In the genomic region with DNA sequence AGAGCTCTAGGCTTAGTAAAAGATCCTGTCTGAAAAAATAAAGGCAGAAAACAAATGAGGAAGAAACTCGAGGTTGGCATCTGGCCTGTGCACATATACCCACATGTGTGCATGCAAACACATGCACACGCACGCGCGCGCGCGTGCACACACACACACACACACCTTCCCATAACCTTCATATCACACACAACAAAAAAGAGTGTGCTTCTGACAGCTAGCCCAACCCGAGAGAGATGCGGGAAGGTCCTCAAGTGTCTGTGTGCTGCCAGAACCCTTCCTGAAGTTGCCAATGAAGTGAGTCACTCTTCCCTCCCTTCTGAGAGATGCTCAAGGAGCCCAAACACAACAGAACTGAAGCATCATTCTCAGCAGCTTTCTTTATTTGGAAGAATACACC, we compare ENCODE assay signal across 27 mouse cellular contexts. TPM values are rescaled to one million over a fixed set of nuclear protein-coding genes. Genes with fewer than 3 reads are reported as not detected.
"Had no signal": no experiment of that assay in that cellular context is flagged by ENCODE, and none has a peak within 500 bp of the region (broad histone marks: within the 10 kb centered on the region; RNA-seq: fewer than 3 reads in every experiment).

No protein-coding gene starts in this region.

- H3K9me3 ChIP-seq: hindbrain, embryonic 10.5 days; hindbrain, embryonic 12.5 days; intestine, embryonic 15.5 days; kidney, embryonic 15.5 days; limb, embryonic 13.5 days; limb, embryonic 15.5 days; liver, embryonic 12.5 days had no signal

- H3K27me3 ChIP-seq: hindbrain, embryonic 12.5 days; intestine, embryonic 15.5 days; kidney, embryonic 15.5 days; limb, embryonic 13.5 days; limb, embryonic 15.5 days; liver, embryonic 12.5 days had no signal

- H3K4me3 ChIP-seq: gastrocnemius, adult 2 months; heart, adult 2 months; hindbrain, embryonic 10.5 days; hindbrain, embryonic 12.5 days; intestine, embryonic 15.5 days; kidney, embryonic 15.5 days; limb, embryonic 13.5 days; limb, embryonic 15.5 days; liver, embryonic 12.5 days had no signal

- H3K4me1 ChIP-seq: hindbrain, embryonic 10.5 days; hindbrain, embryonic 12.5 days; intestine, embryonic 15.5 days; kidney, embryonic 15.5 days; limb, embryonic 13.5 days; limb, embryonic 15.5 days; liver, embryonic 12.5 days had no signal

- H3K9ac ChIP-seq: hindbrain, embryonic 12.5 days; hindbrain, embryonic 14.5 days; intestine, embryonic 15.5 days; kidney, embryonic 15.5 days; limb, embryonic 13.5 days; limb, embryonic 15.5 days; liver, embryonic 12.5 days had no signal

- ATAC-seq: hindbrain, embryonic 16.5 days; inflammation-experienced regulatory T-cells, adult 6 months; intestine, embryonic 15.5 days; intestine, postnatal 0 days; liver, embryonic 12.5 days had no signal

- H3K4me2 ChIP-seq: heart, embryonic 11.5 days; hindbrain, embryonic 12.5 days; hindbrain, embryonic 14.5 days; intestine, embryonic 15.5 days; kidney, embryonic 15.5 days; limb, embryonic 13.5 days; limb, embryonic 15.5 days; liver, embryonic 12.5 days had no signal

- DNase-seq: gastrocnemius, adult 2 months; gastrocnemius, postnatal 10 days; gastrocnemius, postnatal 25 days; heart, adult 2 months; heart, postnatal 10 days; heart, postnatal 4 days; kidney, adult 2 months; kidney, adult 9 months; kidney, postnatal 14 days; kidney, postnatal 36 days; layer of hippocampus, adult 9-11 months; layer of hippocampus, postnatal 36 days; left cerebral cortex, postnatal 4 days had no signal

- H3K27ac ChIP-seq: gastrocnemius, adult 2 months; heart, adult 2 months; hindbrain, embryonic 10.5 days; hindbrain, embryonic 12.5 days; hindbrain, embryonic 14.5 days; intestine, embryonic 15.5 days; kidney, embryonic 15.5 days; kidney, postnatal 0 days; limb, embryonic 13.5 days; limb, embryonic 15.5 days; liver, embryonic 12.5 days had no signal

- H3K36me3 ChIP-seq: hindbrain, embryonic 12.5 days; intestine, embryonic 15.5 days; kidney, embryonic 15.5 days; limb, embryonic 13.5 days; limb, embryonic 15.5 days; liver, embryonic 12.5 days had no signal

RNA-seq across cellular contexts. Expression of gene Lypd1, which starts 12.6 kb away (rescaled TPM):
- polyA plus RNA-seq: inflammation-experienced regulatory T-cells, adult 6 months; liver, adult 2 months had no signal
